Mouse (Mus musculus) liver, embryonic 12.5 days (tissue): ENCODE measurements at regions not wholly inside any gene's neighbourhood (a gene's known extent, or its start where the extent isn't known, plus 50 kb on each side); places are given as distances from the start of the nearest gene placed in this dataset.

Experiments used
- ATAC-seq: fragments of 200-750 bp; cut with Nextera tagmentation; 2 replicates; pipeline ENCODE4 v1.8.0; 2017; ENCODE audit warnings: moderate number of reproducible peaks, mild to moderate bottlenecking, moderate library complexity
- H3K27ac ChIP-seq: fragments of 300-500 bp; sonication (generic); 2 replicates; pipeline ENCODE4 v1.5.1; 2016; ENCODE audit warnings: mild to moderate bottlenecking
- H3K27me3 ChIP-seq: fragments of 300-500 bp; sonication (generic); replicated peaks from 2 replicates; pipeline ENCODE4 v1.6.1; 2016; ENCODE audit warnings: mild to moderate bottlenecking, moderate library complexity
- H3K36me3 ChIP-seq: fragments of 300-500 bp; sonication (generic); 2 replicates; pipeline ENCODE4 v1.6.1; 2016; ENCODE audit warnings: mild to moderate bottlenecking, moderate library complexity
- H3K4me1 ChIP-seq: fragments of 300-500 bp; sonication (generic); 2 replicates; pipeline ENCODE4 v1.6.1; 2016
- H3K4me2 ChIP-seq: fragments of 300-500 bp; sonication (generic); 2 replicates; pipeline ENCODE4 v1.6.1; 2016; ENCODE audit warnings: mild to moderate bottlenecking, moderate library complexity
- H3K4me3 ChIP-seq: fragments of 300-500 bp; sonication (generic); 2 replicates; pipeline ENCODE4 v1.5.1; 2016; ENCODE audit warnings: mild to moderate bottlenecking, moderate library complexity
- H3K9ac ChIP-seq: fragments of 300-500 bp; sonication (generic); 2 replicates; pipeline ENCODE4 v1.6.1; 2016; ENCODE audit warnings: mild to moderate bottlenecking, moderate library complexity
- H3K9me3 ChIP-seq: fragments of 300-500 bp; sonication (generic); replicated peaks from 2 replicates; pipeline ENCODE4 v1.6.1; 2016; ENCODE audit warnings: mild to moderate bottlenecking, moderate library complexity
- WGBS: fragments of 180-500 bp; shearing (Covaris S2); methylation state at CpG from one replicate; pipeline ENCODE4 v1.1.7; 2016; ENCODE audit not compliant: insufficient replicate concordance; 5-methylcytosine and 5-hydroxymethylcytosine counted together

DNA sequence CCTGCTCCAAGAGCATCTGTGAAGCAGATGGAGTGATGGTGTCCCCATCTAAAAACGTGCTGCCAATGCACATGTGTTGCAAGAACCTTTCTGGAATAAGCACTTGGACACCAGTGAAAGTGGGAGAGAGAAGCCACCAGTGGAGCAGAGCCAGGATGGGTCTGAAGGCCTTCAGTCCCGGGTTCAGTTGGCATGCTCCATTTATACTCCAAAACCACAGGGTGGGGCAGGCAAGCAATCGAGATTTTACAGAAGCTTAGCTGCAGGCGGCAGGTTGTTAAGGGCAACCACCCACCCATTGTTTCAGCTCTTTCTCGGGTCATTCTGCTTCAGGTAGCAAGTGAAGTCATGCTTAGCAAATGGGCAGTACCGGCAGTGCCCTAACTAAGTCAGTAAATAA, 51.8 kb upstream of the Sv2b start:
- ATAC-seq: no peak
- WGBS: 38% methylated on average over 6 of the region's 6 CpGs
- no peaks in the 10 kb centered on the region for H3K27me3 ChIP-seq
- no peaks in the 10 kb centered on the region for H3K36me3 ChIP-seq
- no peak overlapping the region for H3K4me3 ChIP-seq
- H3K27ac ChIP-seq: no peak overlapping the region
- no peaks in the 10 kb centered on the region for H3K9me3 ChIP-seq
- no peak overlapping the region for H3K9ac ChIP-seq
- no peak overlapping the region for H3K4me2 ChIP-seq
- no peaks in the 10 kb centered on the region for H3K4me1 ChIP-seq

DNA sequence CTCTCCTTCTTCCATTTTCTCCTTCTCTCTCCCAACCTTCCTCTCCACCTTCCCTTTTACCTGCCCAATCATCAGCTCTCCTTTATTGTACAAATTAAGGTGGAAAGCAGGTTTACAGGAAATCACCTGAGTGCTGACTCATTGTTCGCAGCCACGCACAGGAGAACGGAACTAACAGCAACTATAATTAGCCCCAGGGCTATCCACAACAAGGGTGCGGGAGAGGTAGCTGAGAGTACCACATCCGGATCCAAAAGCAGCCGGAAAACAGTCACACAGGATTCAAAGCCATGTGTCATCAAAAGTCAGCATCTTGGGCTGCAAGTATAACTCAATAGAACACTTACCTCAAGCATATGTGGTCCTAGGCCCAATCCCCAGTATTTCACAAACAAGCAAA, 53.5 kb upstream of the Sv2b start:
- no peak overlapping the region for H3K4me2 ChIP-seq
- H3K4me3 ChIP-seq: no peak overlapping the region
- no peaks in the 10 kb centered on the region for H3K9me3 ChIP-seq
- H3K27ac ChIP-seq: no peak overlapping the region
- no peak for ATAC-seq
- no peaks in the 10 kb centered on the region for H3K36me3 ChIP-seq
- H3K4me1 ChIP-seq: no peaks in the 10 kb centered on the region
- H3K9ac ChIP-seq: no peak overlapping the region
- H3K27me3 ChIP-seq: no peaks in the 10 kb centered on the region
- 54% methylated on average over 6 of the region's 6 CpGs for WGBS

DNA sequence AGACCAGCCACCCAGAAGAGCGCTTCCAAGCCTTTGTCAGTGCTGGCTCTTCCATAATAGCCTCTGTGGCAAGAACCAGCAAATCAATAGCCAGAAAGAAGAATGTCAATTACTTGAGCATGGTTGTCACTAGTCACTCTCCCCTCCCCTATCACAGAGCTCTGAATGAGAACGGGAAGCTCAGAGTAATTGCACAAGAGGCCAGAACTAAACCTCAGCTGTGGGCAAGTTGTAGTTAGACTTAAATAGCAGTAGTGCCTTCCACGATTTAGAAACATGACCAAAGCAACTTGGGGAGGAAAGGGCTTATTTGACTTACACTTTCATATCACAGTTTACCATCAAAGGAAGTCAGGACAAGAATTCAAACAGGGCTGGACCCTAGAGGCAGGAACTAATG, 56.4 kb upstream of the Sv2b start:
- Histone ChIP-seq H3K4me2 (no peak overlapping the region), H3K4me3 (no peak overlapping the region), H3K36me3 (no peaks in the 10 kb centered on the region), H3K9me3 (no peaks in the 10 kb centered on the region), H3K27ac (no peak overlapping the region), H3K4me1 (peaks cover 7% of the 10 kb centered on the region), H3K9ac (no peak overlapping the region), H3K27me3 (no peaks in the 10 kb centered on the region)
- ATAC-seq: no peak
- WGBS: 35% methylated on average over 3 of the region's 3 CpGs

DNA sequence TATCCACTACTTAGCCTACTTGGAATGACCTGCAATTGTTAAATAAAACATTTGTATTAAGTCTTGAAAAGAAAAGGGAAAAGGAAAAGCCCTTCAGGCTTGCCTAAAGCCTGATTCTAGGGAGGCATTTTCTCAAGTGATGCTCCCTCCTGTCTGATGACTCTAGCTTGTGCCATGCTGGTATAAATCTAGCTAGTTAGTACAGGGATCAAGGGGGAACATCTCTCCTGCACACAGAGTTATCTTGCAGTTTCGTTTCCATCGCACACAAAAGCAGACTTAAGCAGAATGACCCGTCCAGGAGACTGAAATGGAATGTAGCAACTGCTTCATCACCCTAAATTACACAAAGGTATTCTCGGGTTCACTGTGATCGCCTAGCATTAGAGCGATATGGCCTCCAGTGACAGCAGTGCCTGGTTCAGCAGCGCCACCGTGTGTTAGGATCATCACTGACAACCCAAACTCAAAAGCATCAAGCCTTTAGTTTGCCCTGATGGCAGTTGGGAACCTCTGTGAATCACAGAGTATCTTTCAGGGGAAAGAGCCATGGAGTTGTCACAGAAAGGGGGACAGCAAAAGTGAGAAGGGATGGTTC, 57.3 kb upstream of the Sv2b start:
- WGBS: 5% methylated on average over 8 of the region's 8 CpGs
- H3K27me3 ChIP-seq: no peaks in the 10 kb centered on the region
- no peak; the same call in 1 of the 2 replicates for ATAC-seq
- peaks cover 7% of the 10 kb centered on the region for H3K4me1 ChIP-seq
- no peak overlapping the region for H3K4me3 ChIP-seq
- no peaks in the 10 kb centered on the region for H3K9me3 ChIP-seq
- no peak overlapping the region for H3K27ac ChIP-seq
- H3K9ac ChIP-seq: no peak overlapping the region
- no peak overlapping the region for H3K4me2 ChIP-seq
- H3K36me3 ChIP-seq: no peaks in the 10 kb centered on the region

DNA sequence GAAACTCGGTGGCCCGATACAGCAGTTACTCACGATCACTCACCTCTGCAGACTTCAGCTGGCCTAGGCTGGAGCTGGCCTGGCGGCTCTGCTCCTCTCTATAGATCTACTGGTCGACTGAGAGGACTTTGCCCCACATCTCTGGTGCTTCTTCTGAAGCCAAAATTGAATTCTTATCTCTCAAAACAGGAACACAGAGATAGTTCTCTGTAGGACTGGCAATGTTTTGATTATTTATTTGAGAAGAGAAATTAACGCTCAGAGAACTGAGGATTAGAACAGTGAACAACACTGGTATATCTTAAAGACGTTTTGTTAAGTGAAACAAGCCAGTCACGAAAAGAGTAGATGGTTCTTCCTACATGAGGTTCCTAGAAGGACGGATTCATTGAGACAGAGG, 59.3 kb upstream of the Sv2b start:
- Histone ChIP-seq H3K9ac (no peak overlapping the region), H3K27ac (no peak overlapping the region), H3K36me3 (no peaks in the 10 kb centered on the region), H3K9me3 (no peaks in the 10 kb centered on the region), H3K27me3 (no peaks in the 10 kb centered on the region), H3K4me2 (no peak overlapping the region), H3K4me3 (no peak overlapping the region), H3K4me1 (peaks cover 12% of the 10 kb centered on the region)
- no peak for ATAC-seq
- 49% methylated on average over 9 of the region's 9 CpGs for WGBS

DNA sequence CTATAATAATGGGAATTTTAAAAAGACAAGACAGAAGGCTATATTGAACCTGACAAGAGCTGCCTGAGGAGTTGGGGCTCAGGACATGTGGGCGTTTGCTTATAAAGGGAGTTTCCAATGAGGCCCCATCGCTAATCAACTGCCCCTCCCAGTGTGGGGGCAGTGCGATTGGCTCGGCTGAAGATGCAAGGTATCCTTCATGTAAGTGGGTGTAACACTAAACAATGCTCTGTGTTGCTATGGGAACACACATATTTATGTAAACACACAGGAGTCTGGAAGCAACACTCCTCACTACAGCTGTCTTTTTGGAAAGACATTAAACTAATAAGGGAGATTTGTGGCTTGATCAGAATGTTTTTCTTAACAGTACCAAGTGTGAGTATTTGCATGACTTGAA, 60.3 kb upstream of the Sv2b start:
- Histone ChIP-seq H3K4me3 (no peak overlapping the region), H3K9ac (no peak overlapping the region), H3K27ac (no peak overlapping the region), H3K4me1 (peaks cover 12% of the 10 kb centered on the region), H3K4me2 (no peak overlapping the region), H3K27me3 (no peaks in the 10 kb centered on the region), H3K9me3 (no peaks in the 10 kb centered on the region), H3K36me3 (no peaks in the 10 kb centered on the region)
- 57% methylated on average over 4 of the region's 4 CpGs for WGBS
- no peak; the same call in 1 of the 2 replicates for ATAC-seq

DNA sequence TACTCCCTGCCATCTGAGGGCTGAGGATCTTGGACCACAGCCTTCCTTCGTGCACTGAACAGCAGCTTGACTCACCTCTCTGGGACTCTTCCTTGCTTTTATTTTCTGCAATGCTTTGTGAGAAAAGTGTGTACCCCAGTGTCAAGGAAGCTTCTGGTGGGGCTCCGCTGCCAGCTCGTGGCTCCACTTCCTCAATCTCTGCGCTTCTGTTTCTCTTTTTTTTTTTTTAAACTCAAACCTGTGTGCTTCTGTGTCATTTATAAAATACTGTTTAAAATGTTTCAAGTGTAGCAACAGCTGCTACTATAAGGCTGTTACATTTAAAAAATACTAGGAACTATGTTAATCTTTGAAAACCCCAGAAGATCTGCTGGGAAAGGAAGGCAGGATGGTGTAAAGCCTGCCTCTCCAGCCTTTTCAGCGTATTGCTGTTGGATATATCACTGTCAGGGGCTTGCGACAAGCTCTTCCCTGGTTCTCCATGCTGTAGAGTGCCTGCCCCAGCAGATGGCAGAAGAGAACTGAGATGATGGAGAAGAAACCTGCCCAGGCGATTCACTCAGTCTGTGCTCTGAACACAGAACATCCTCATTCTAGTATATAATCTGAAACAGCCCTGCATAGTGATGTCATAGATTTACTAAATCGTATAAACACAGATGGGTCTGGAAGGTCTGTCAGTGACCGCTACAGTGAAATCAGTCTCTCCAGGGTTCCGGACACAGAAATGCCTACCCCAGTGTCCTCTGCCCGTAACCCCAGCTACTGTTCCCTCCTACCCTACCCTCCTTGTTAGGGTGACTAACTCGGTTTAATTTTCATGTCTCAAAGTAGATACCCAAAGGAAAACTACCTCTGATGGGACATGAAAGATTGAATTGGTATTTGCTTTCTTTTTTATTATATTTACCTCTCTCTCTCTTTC, 61.8 kb upstream of the Sv2b start:
- Histone ChIP-seq H3K27me3 (no peaks in the 10 kb centered on the region), H3K4me2 (no peak overlapping the region), H3K9ac (no peak overlapping the region), H3K27ac (no peak overlapping the region), H3K4me1 (peaks cover 12% of the 10 kb centered on the region), H3K9me3 (no peaks in the 10 kb centered on the region), H3K36me3 (no peaks in the 10 kb centered on the region), H3K4me3 (no peak overlapping the region)
- WGBS: 19% methylated on average over 12 of the region's 12 CpGs
- ATAC-seq: peak; percentile 40; the same call in 1 of the 2 replicates

DNA sequence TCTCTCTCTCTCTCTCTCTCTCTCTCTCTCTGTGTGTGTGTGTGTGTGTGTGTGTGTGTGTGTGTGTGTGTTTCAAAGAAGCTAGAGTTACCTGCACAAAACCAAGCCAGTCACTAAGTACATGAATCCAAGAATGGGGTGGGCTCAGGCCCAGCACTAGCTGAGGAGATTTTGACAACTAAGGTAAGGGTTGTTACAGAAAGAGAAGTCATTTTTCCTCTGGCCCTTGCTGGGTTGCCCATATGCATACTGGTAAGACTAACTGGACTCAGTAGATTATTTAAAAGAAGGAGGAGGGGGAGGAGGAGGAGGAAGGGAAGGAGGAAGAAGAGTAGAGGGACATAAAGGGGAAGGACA, 62.4 kb upstream of the Sv2b start:
- H3K4me3 ChIP-seq: no peak overlapping the region
- H3K27ac ChIP-seq: no peak overlapping the region
- no peak for ATAC-seq
- H3K36me3 ChIP-seq: no peaks in the 10 kb centered on the region
- H3K4me2 ChIP-seq: no peak overlapping the region
- no peak overlapping the region for H3K9ac ChIP-seq
- H3K9me3 ChIP-seq: no peaks in the 10 kb centered on the region
- no peaks in the 10 kb centered on the region for H3K27me3 ChIP-seq
- peaks cover 12% of the 10 kb centered on the region for H3K4me1 ChIP-seq

DNA sequence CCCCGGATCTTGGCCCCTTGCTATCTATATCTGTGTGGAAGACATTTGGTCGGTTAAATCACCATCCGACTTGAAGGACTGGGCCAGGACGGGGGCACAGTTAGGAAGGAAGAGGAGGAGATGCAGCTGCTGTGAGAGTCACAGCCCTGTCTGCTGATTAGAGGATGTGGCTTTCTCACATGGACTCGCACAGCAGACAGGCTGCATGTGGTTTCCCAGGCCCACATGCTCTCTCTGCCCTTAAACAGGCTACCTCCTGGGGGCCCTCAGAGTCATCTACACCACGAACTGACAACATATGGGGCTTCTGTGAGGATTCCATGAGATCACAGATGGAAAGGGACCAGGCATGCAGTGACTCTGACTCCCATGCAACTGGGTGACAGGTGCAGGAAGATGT, 62.9 kb upstream of the Sv2b start:
- 14% methylated on average over 6 of the region's 6 CpGs for WGBS
- H3K9me3 ChIP-seq: no peaks in the 10 kb centered on the region
- no peak overlapping the region for H3K4me3 ChIP-seq
- peak; percentile 61; the same call in 1 of the 2 replicates for ATAC-seq
- no peak overlapping the region for H3K27ac ChIP-seq
- H3K4me2 ChIP-seq: no peak overlapping the region
- no peak overlapping the region for H3K9ac ChIP-seq
- peaks cover 12% of the 10 kb centered on the region for H3K4me1 ChIP-seq
- H3K27me3 ChIP-seq: no peaks in the 10 kb centered on the region
- H3K36me3 ChIP-seq: no peaks in the 10 kb centered on the region

DNA sequence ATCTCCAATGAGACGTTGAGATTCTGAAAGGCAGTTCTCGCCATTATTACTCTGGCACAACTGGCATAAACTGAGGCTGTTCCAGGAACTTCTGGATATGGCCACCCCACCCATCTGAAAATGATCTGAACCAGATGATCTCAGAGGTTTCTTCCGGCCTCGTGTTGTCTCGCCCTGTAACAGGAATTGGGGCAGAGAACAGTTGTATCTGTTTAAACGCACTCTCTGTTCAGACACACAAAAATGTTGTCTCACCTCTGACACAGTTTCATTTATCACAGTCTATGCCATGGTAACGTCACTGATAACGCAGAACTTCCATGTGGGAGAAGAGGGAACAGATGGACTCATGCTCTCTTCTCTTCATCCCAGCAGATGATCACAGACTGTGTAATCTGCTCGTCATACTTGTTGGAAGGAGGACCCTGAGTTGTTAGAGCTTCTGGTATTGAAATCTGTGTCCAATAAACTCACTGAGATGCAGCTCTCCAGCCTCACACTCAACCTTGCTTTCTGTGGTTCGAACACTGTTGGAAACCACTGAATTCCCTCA, 63.9 kb upstream of the Sv2b start:
- Histone ChIP-seq H3K4me2 (no peak overlapping the region), H3K4me1 (peaks cover 12% of the 10 kb centered on the region), H3K9ac (no peak overlapping the region), H3K27me3 (no peaks in the 10 kb centered on the region), H3K36me3 (no peaks in the 10 kb centered on the region), H3K27ac (no peak overlapping the region), H3K9me3 (no peaks in the 10 kb centered on the region), H3K4me3 (no peak overlapping the region)
- WGBS: 41% methylated on average over 10 of the region's 10 CpGs
- no peak for ATAC-seq

DNA sequence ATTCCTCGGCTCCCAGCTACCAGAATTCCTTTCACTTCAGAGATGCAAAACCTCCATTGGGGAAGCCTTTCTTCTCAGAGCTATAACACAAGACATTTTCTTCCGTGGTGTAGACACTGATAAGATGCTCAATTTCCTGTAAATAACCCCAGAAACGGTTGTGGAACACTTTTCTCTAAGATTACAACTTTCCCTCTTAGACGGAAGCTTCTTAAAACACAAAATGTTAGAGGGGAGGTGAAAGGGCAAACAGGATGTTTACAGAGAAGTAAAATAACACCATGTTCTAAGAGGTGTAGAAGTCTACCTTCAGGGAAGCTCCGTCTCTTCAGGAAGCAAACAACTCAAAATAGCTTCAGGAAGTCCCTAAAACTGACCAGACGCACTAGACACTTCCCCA, 65.4 kb upstream of the Sv2b start:
- no peaks in the 10 kb centered on the region for H3K36me3 ChIP-seq
- H3K9ac ChIP-seq: no peak overlapping the region
- ATAC-seq: no peak
- no peaks in the 10 kb centered on the region for H3K9me3 ChIP-seq
- H3K27ac ChIP-seq: no peak overlapping the region
- no peak overlapping the region for H3K4me3 ChIP-seq
- WGBS: 49% methylated on average over 6 of the region's 6 CpGs
- H3K27me3 ChIP-seq: no peaks in the 10 kb centered on the region
- H3K4me2 ChIP-seq: no peak overlapping the region
- H3K4me1 ChIP-seq: peaks cover 5% of the 10 kb centered on the region; the same call in 1 of the 2 replicates

DNA sequence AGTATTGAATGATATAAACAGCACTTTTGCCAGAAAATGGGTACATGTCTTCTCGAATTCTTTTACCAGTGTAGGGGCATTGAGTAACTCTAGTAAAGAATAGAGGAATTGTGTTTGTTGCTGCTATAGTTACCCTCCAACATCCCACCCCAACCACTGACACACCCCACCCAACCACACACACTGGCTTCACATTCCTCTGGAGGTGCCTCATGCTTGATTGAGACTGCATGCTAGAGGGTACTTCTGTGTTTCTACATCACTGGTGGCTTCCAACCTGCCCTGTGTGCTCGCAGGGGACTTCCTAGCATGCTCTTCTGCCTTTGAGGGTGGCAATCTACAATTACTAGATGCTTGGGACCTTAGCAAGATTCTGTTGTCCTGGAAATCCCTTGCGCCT, 70.5 kb upstream of the Sv2b start:
- Histone ChIP-seq H3K4me3 (no peak overlapping the region), H3K27me3 (no peaks in the 10 kb centered on the region), H3K4me2 (no peak overlapping the region), H3K27ac (no peak overlapping the region), H3K36me3 (no peaks in the 10 kb centered on the region), H3K4me1 (no peaks in the 10 kb centered on the region), H3K9me3 (no peaks in the 10 kb centered on the region), H3K9ac (no peak overlapping the region)
- ATAC-seq: no peak
- WGBS: 71% methylated on average over 3 of the region's 3 CpGs
